In genomic region chr9:106686983-106687650, GRCm38 (mm10) we compare ENCODE assay signal across 8 mouse cellular contexts. TPM values are rescaled to one million over a fixed set of nuclear protein-coding genes. Genes with fewer than 3 reads are reported as not detected.
A peak's percentile ranks its signal among the peaks of the same experiment; 100 is the strongest.
DNase-seq lines count a peak whose midpoint lies in the region; ATAC-seq and TF ChIP-seq lines count a peak whose summit lies in the region.

No protein-coding gene starts in this region.

- no peak overlapping the region for H3K4me3 ChIP-seq in embryonic facial prominence, embryonic 14.5 days (ENCODE audit: low read depth, low read length)
- H3K4me3 ChIP-seq in heart, embryonic 13.5 days, result no peak overlapping the region; the same call in 1 of the 2 replicates
- no peak overlapping the region for H3K4me3 ChIP-seq in kidney, postnatal 0 days (replicated peaks; ENCODE audit: low read depth, low read length)
- no peak overlapping the region for H3K4me3 ChIP-seq in liver, postnatal 0 days (ENCODE audit: low read depth, low read length)
- H3K4me3 ChIP-seq in neural tube, embryonic 14.5 days (ENCODE audit: low read depth, low read length), result no peak overlapping the region

- no peak for TF ChIP-seq EP300 in liver, postnatal 0 days (IDR thresholded peaks at IDR 0.05; ENCODE audit: low read depth)

- peaks cover 12% of the 10 kb centered on the region for H3K4me1 ChIP-seq in embryonic facial prominence, embryonic 14.5 days (ENCODE audit: control insufficient read depth, insufficient read depth, low read length)
- peaks cover 25% of the 10 kb centered on the region for H3K4me1 ChIP-seq in heart, embryonic 13.5 days
- peaks cover 4% of the 10 kb centered on the region for H3K4me1 ChIP-seq in kidney, postnatal 0 days (replicated peaks; ENCODE audit: insufficient read depth, low read length)
- peaks cover 19% of the 10 kb centered on the region for H3K4me1 ChIP-seq in liver, postnatal 0 days (ENCODE audit: insufficient read depth)
- peaks cover 7% of the 10 kb centered on the region; the same call in 1 of the 2 replicates for H3K4me1 ChIP-seq in neural tube, embryonic 14.5 days (ENCODE audit: control insufficient read depth, insufficient read depth, low read length)

- H3K36me3 ChIP-seq in embryonic facial prominence, embryonic 14.5 days (ENCODE audit: control insufficient read depth, insufficient read depth, low read length), result peaks cover under 1% of the 10 kb centered on the region; the same call in 1 of the 2 replicates
- H3K36me3 ChIP-seq in heart, embryonic 13.5 days, result peaks cover 16% of the 10 kb centered on the region
- no peaks in the 10 kb centered on the region; the same call in 1 of the 2 replicates for H3K36me3 ChIP-seq in kidney, postnatal 0 days (ENCODE audit: insufficient read depth, low read length)
- no peaks in the 10 kb centered on the region for H3K36me3 ChIP-seq in liver, postnatal 0 days (replicated peaks; ENCODE audit: insufficient read depth, low read length)
- 0 out of 2 replicates have a peak, but pooled peaks cover 3% of the 10 kb centered on the region for H3K36me3 ChIP-seq in neural tube, embryonic 14.5 days (ENCODE audit: control insufficient read depth, insufficient read depth, low read length)

- peak; percentile 84 for DNase-seq in CD4-positive, CD25-positive, alpha-beta regulatory T cell, adult 2 months (ENCODE audit: low read depth, low spot score)
- DNase-seq in adrenal gland, postnatal 4 days (ENCODE audit: low spot score in 2 of 2), result peak; percentile 33 to 48
- DNase-seq in embryonic facial prominence, embryonic 14.5 days (ENCODE audit: low spot score), result peak; percentile 89
- peak; percentile 94 for DNase-seq in kidney, postnatal 0 days (ENCODE audit: low spot score)
- peak; percentile 75 for DNase-seq in liver, postnatal 0 days
- peak; percentile 80 for DNase-seq in testis, postnatal 10 days (ENCODE audit: low spot score)

- H3K27ac ChIP-seq in embryonic facial prominence, embryonic 14.5 days (replicated peaks; ENCODE audit: low read depth, low read length), result no peak overlapping the region
- no peak overlapping the region for H3K27ac ChIP-seq in heart, embryonic 13.5 days (replicated peaks)
- no peak overlapping the region for H3K27ac ChIP-seq in kidney, postnatal 0 days
- H3K27ac ChIP-seq in liver, postnatal 0 days (ENCODE audit: low read depth), result no peak overlapping the region
- no peak overlapping the region for H3K27ac ChIP-seq in neural tube, embryonic 14.5 days (ENCODE audit: low read depth, low read length)

- H3K9me3 ChIP-seq in embryonic facial prominence, embryonic 14.5 days (ENCODE audit: control insufficient read depth, low read length), result no peaks in the 10 kb centered on the region
- H3K9me3 ChIP-seq in heart, embryonic 13.5 days, result no peaks in the 10 kb centered on the region
- H3K9me3 ChIP-seq in kidney, postnatal 0 days (replicated peaks; ENCODE audit: low read length), result no peaks in the 10 kb centered on the region
- no peaks in the 10 kb centered on the region for H3K9me3 ChIP-seq in liver, postnatal 0 days (ENCODE audit: low read length)
- H3K9me3 ChIP-seq in neural tube, embryonic 14.5 days (ENCODE audit: control insufficient read depth, low read length), result no peaks in the 10 kb centered on the region

- TF ChIP-seq CTCF in kidney, postnatal 0 days (IDR thresholded peaks at IDR 0.05; ENCODE audit: low read depth), result peak; percentile 96
- peak; percentile 93 for TF ChIP-seq CTCF in liver, postnatal 0 days (IDR thresholded peaks at IDR 0.05; ENCODE audit: low read depth)

- peak; percentile 60 for ATAC-seq in embryonic facial prominence, embryonic 14.5 days (ENCODE audit: low read depth)
- no peak; the same call in 1 of the 2 replicates for ATAC-seq in heart, embryonic 13.5 days (ENCODE audit: extremely low read depth, insufficient number of reproducible peaks, low FRiP score, low TSS enrichment)
- ATAC-seq in kidney, postnatal 0 days (replicated peaks; ENCODE audit: low FRiP score, low read depth), result peak; percentile 67
- 0 out of 2 replicates have a peak, but pooled peaks have one; percentile 22 for ATAC-seq in liver, postnatal 0 days
- ATAC-seq in neural tube, embryonic 14.5 days (ENCODE audit: low read depth), result peak; percentile 52; the same call in 1 of the 2 replicates

- 0 out of 2 replicates have a peak overlapping the region, but pooled peaks have one; percentile 7 for H3K4me2 ChIP-seq in embryonic facial prominence, embryonic 14.5 days (ENCODE audit: low read depth, low read length)
- H3K4me2 ChIP-seq in heart, embryonic 13.5 days, result peak overlapping the region; percentile 55
- peak overlapping the region; percentile 43 for H3K4me2 ChIP-seq in kidney, postnatal 0 days (ENCODE audit: low read length)
- 0 out of 2 replicates have a peak overlapping the region, but pooled peaks have one; percentile 20 for H3K4me2 ChIP-seq in liver, postnatal 0 days (ENCODE audit: low read depth, low read length)
- H3K4me2 ChIP-seq in neural tube, embryonic 14.5 days (ENCODE audit: low read depth, low read length), result 0 out of 2 replicates have a peak overlapping the region, but pooled peaks have one; percentile 6

- no peaks in the 10 kb centered on the region for H3K27me3 ChIP-seq in embryonic facial prominence, embryonic 14.5 days (replicated peaks; ENCODE audit: control insufficient read depth, insufficient read depth, low read length)
- no peaks in the 10 kb centered on the region for H3K27me3 ChIP-seq in heart, embryonic 13.5 days (replicated peaks)
- no peaks in the 10 kb centered on the region for H3K27me3 ChIP-seq in kidney, postnatal 0 days (ENCODE audit: insufficient read depth, low read length)
- no peaks in the 10 kb centered on the region for H3K27me3 ChIP-seq in liver, postnatal 0 days (ENCODE audit: insufficient read depth, low read length)
- H3K27me3 ChIP-seq in neural tube, embryonic 14.5 days (ENCODE audit: control insufficient read depth, insufficient read depth, low read length), result no peaks in the 10 kb centered on the region

- 25% methylated on average over 8 of the region's 8 CpGs for WGBS in embryonic facial prominence, embryonic 14.5 days
- WGBS in heart, embryonic 13.5 days, result 31% methylated on average over 8 of the region's 8 CpGs
- WGBS in kidney, postnatal 0 days, result 31% methylated on average over 8 of the region's 8 CpGs
- WGBS in liver, postnatal 0 days (ENCODE audit: insufficient replicate concordance), result 32% methylated on average over 8 of the region's 8 CpGs
- 36% methylated on average over 8 of the region's 8 CpGs for WGBS in neural tube, embryonic 14.5 days

- no peak overlapping the region for H3K9ac ChIP-seq in embryonic facial prominence, embryonic 14.5 days (ENCODE audit: low read depth, low read length)
- H3K9ac ChIP-seq in heart, embryonic 13.5 days, result no peak overlapping the region
- H3K9ac ChIP-seq in kidney, postnatal 0 days (ENCODE audit: low read depth, low read length), result 0 out of 2 replicates have a peak overlapping the region, but pooled peaks have one; percentile 3
- H3K9ac ChIP-seq in liver, postnatal 0 days (replicated peaks), result no peak overlapping the region
- H3K9ac ChIP-seq in neural tube, embryonic 14.5 days (replicated peaks; ENCODE audit: low read depth, low read length), result no peak overlapping the region

RNA-seq across cellular contexts. Expression of gene Tex264, which starts 1.4 kb away (rescaled TPM):
- 10 to 100 TPM; 71.2 to 78.9 TPM for total RNA-seq in adrenal gland, postnatal 4 days (2021)
- polyA plus RNA-seq in embryonic facial prominence, embryonic 14.5 days (2014; fragmentation: Nextera tagmentation; extraction: Ambion mirVana), result 59.0 and 68.2 TPM in 2 replicates
- 34.7 and 43.2 TPM in 2 replicates for polyA plus RNA-seq in heart, embryonic 13.5 days (2015; fragmentation: Nextera tagmentation; extraction: Ambion mirVana)
- 100 and 104 TPM in 2 replicates for polyA plus RNA-seq in kidney, postnatal 0 days (2015; fragmentation: Nextera tagmentation; extraction: Ambion mirVana)
- 25.6 and 33.1 TPM in 2 replicates for polyA plus RNA-seq in liver, postnatal 0 days (2015; fragmentation: Nextera tagmentation; extraction: Ambion mirVana)
- polyA plus RNA-seq in neural tube, embryonic 14.5 days (2014; fragmentation: Nextera tagmentation; extraction: Ambion mirVana), result 62.2 and 67.2 TPM in 2 replicates

RNA-seq across cellular contexts. Expression of gene Grm2, which starts 31.2 kb away (rescaled TPM):
- total RNA-seq in adrenal gland, postnatal 4 days (2021), result under 1 TPM in 1 of 2 experiments, not detected in 1; 0.37 TPM
- polyA plus RNA-seq in embryonic facial prominence, embryonic 14.5 days (2014; fragmentation: Nextera tagmentation; extraction: Ambion mirVana), result 0.08 and 0.16 TPM in 2 replicates
- polyA plus RNA-seq in heart, embryonic 13.5 days (2015; fragmentation: Nextera tagmentation; extraction: Ambion mirVana), result 0.09 TPM in 1 of 2 replicates, not detected in the other
- not detected in 2 replicates for polyA plus RNA-seq in kidney, postnatal 0 days (2015; fragmentation: Nextera tagmentation; extraction: Ambion mirVana)
- not detected in 2 replicates for polyA plus RNA-seq in liver, postnatal 0 days (2015; fragmentation: Nextera tagmentation; extraction: Ambion mirVana)
- polyA plus RNA-seq in neural tube, embryonic 14.5 days (2014; fragmentation: Nextera tagmentation; extraction: Ambion mirVana), result 4.9 and 7.5 TPM in 2 replicates

Comparison
In these comparisons a context has a peak if more than half of its experiments do, and no peak if none do; other contexts are left out.
1. DNase-seq: peak in every context shown above with its lines; median percentile 94 in kidney, postnatal 0 days; 89 in embryonic facial prominence, embryonic 14.5 days; 84 in CD4-positive, CD25-positive, alpha-beta regulatory T cell, adult 2 months; 80 in testis, postnatal 10 days; 75 in liver, postnatal 0 days; 40 in adrenal gland, postnatal 4 days.